Mouse (Mus musculus) layer of hippocampus, adult 9-11 months (tissue): ENCODE measurements around the gene Safb2.

Experiments
- DNase-seq: peaks from one replicate; pipeline ENCODE4 v3.0.0; 2022

Safb2 gene

DNA sequence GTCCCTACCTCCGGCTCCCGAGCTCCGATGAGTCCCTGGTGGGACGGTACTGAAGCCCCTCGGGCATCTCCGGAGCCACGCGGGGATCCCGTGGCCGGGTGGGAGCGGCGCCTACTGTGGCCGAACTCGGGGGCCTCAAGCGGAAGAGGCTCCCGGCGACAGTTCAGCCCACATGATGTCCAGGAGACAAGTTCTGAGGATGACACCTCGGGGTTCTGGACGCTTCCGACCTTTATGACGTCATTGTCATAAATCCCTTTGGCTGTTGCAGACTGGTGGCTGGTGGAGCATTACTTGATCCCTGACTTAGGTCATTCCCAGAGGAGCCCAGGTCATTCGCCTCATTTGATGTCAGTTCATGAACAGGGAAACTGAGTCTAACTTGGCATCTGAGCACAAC is 72.1 kb downstream of the Safb2 start, which contains the start of gene Znrf4:
Gene Znrf4, minus strand, starts transcription at position 122 of the 400 bp plus-strand sequence.
- no peak for DNase-seq

- no peak for DNase-seq
These were observed 72.7 kb downstream of the Safb2 start for GRCm38 (mm10) chr17:56511707-56512090.

GRCm38 (mm10) chr17:56510970-56511706 is 73.2 kb downstream of the Safb2 start:
- DNase-seq = no peak
